Mouse (Mus musculus) cerebellum, adult 18-20 months (tissue): ENCODE data around the gene Nup214.
A peak's percentile ranks its signal among the peaks of the same experiment; 100 is the strongest.

Experiments used
- DNase-seq, 2 experiments: peaks; one replicate each; pipeline ENCODE4 v3.0.0; 2021

The Nup214 gene

GRCm38 (mm10) chr2:32075368-32075767 lies 101.1 kb downstream of the Nup214 start:
- DNase-seq: no peak

- DNase-seq: no peak
Measured at GRCm38 (mm10) chr2:32077744-32078143, 103.5 kb downstream of the Nup214 start.

- DNase-seq: no peak
Measured at GRCm38 (mm10) chr2:32078522-32078921, 104.3 kb downstream of the Nup214 start.

GRCm38 (mm10) chr2:32079191-32079725 lies 105.0 kb downstream of the Nup214 start:
- DNase-seq: no peak

- DNase-seq: no peak
Measured at GRCm38 (mm10) chr2:32080681-32081080, 106.4 kb downstream of the Nup214 start.

- no peak for DNase-seq
Measured at GRCm38 (mm10) chr2:32081296-32081929, 107.2 kb downstream of the Nup214 start.

- DNase-seq: no peak
Measured at GRCm38 (mm10) chr2:32082229-32082628, 108.0 kb downstream of the Nup214 start.

GRCm38 (mm10) chr2:32083159-32084011 lies 109.1 kb downstream of the Nup214 start:
- peak; percentile 23 to 40 for DNase-seq

GRCm38 (mm10) chr2:32084111-32084871 lies 110.1 kb downstream of the Nup214 start, which contains the start of gene Fam78a:
TSS of gene Fam78a (minus strand) at chr2:32084857.
- DNase-seq: peak; percentile 46 to 55

- no peak for DNase-seq
Measured at GRCm38 (mm10) chr2:32084872-32085199, 110.6 kb downstream of the Nup214 start.

- DNase-seq: no peak
Measured at GRCm38 (mm10) chr2:32085231-32085630, 111.0 kb downstream of the Nup214 start.

- no peak for DNase-seq
Measured at GRCm38 (mm10) chr2:32087606-32088005, 113.4 kb downstream of the Nup214 start.

- DNase-seq: peak in 1 of 2 experiments; percentile 29
Measured at GRCm38 (mm10) chr2:32088372-32088981, 114.2 kb downstream of the Nup214 start.

- no peak for DNase-seq
Measured at GRCm38 (mm10) chr2:32089606-32090005, 115.4 kb downstream of the Nup214 start.

- DNase-seq: no peak
Measured at GRCm38 (mm10) chr2:32090145-32090544, 115.9 kb downstream of the Nup214 start.

GRCm38 (mm10) chr2:32091956-32092355 lies 117.7 kb downstream of the Nup214 start:
- no peak for DNase-seq

- DNase-seq: no peak
Measured at GRCm38 (mm10) chr2:32094001-32094707, 119.9 kb downstream of the Nup214 start.

GRCm38 (mm10) chr2:32095351-32096121 lies 121.3 kb downstream of the Nup214 start, which contains the start of gene Plpp7:
TSS of gene Plpp7 (plus strand) at chr2:32095528.
- peak; percentile 81 to 83 for DNase-seq

- DNase-seq: peak; percentile 77 to 78
Measured at GRCm38 (mm10) chr2:32096122-32096420, 121.8 kb downstream of the Nup214 start.

GRCm38 (mm10) chr2:32102944-32103343 lies 128.7 kb downstream of the Nup214 start:
- no peak for DNase-seq

- DNase-seq: no peak
Measured at GRCm38 (mm10) chr2:32103557-32103956, 129.3 kb downstream of the Nup214 start.
